Mouse (Mus musculus): ENCODE measurements around the gene Duox1.

The Duox1 gene

DNA sequence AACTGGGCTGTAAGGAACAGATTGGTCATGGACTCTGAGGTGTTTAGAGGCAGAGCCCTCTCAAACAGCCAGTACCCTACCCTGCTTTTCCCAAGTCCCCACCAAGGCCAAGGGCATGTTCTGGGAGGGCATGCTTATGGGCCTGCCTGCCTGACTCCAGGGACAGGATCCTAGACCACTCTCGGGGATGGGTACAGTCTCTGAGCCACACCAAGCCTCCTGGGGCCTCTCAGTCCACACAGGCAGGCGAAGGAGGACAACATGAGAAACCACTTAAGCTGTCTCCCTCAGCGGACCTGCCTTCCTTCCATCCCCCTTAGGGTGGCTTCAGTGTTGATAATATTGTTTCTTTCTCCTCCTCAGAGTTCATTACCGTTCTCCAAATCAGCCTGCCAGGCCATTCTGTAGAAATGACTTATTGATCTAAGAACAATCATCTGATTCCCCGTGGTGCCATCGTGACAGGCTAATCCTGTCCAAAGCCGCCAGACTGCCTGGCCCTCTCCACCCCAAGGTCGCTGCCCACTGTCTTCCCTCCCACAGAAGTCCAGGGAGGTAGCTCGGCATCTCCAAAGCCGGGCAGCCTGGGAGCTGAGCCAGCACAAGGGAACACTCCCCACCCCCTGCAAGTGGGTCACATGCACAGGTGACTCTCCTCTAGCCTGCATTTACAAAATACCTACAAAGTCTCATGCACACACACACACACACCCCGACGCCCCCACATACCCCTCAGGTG lies 38.9 kb downstream of the Duox1 start:
- no peak for DNase-seq (ENCODE audit: low read depth, low spot score)

DNA sequence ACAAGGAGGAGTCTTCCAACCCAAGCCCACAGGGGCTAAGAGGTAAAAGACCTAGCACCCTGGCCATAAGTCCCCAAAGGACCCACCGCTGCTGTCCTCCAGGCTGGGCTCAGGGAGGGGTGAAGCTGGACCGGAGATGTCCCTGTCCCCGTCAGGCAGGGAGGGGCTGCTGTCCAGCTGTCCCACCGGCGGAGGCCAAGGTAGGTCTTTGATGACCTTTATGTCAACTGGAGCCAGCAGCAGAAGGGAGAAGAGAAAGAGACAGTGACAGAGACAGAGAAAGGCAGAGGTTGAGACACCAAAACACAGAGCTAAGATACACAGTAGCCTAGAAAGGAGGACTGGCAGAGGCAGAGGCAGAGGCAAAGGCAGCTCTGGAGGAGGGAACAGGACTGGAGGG lies 39.9 kb downstream of the Duox1 start:
- DNase-seq (ENCODE audit: low read depth, low spot score) = no peak

DNA sequence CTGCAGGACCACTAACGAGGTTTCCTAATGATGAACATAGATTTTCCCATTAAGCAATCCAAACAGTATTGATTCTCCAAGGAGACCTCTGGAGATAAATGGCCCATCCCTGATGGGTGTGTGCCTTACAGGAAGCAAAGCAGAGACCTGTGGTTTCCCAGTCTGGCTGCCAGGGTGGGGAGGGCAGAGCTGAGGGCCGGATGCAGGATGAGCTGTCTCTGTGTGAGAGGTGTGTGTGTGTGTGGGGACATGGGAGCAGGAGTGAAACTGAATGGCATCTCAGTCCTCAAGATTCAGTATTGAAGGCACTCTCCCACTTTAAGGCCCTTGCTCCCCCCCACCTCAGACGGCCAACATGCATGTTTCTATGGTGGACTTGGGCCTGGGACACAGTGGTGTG lies 40.7 kb downstream of the Duox1 start:
- no peak for DNase-seq (ENCODE audit: low read depth, low spot score)

- DNase-seq (ENCODE audit: low read depth, low spot score) = no peak
Observed at GRCm38 (mm10) chr2:122360310-122360709, 44.8 kb downstream of the Duox1 start.

DNA sequence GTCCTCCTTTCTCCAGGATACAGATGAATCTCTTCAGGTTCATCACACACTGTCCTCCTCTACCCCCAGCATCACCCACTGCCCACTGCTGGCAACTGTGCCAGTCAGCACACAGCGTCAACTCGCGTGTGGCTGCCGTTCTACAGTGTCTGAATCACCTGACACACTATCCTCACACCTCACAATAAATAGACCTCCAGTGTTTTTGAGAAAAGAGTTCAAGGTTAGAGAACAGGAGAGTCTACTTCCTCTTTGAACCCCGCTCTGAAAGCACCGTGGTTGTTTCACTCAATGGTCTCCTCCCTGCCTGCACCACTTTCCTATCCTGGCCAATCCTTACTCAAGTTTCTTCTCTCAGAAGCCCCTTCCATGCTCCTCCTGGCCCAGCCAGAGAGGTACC lies 45.7 kb downstream of the Duox1 start:
- no peak for DNase-seq (ENCODE audit: low read depth, low spot score)

GRCm38 (mm10) chr2:122361868-122362621 lies 46.6 kb downstream of the Duox1 start:
- DNase-seq (ENCODE audit: low read depth, low spot score) = no peak

GRCm38 (mm10) chr2:122362622-122363523 lies 47.4 kb downstream of the Duox1 start:
- DNase-seq (ENCODE audit: low read depth, low spot score) = no peak

GRCm38 (mm10) chr2:122364352-122364944 lies 49.0 kb downstream of the Duox1 start:
- no peak for DNase-seq (ENCODE audit: low read depth, low spot score)

GRCm38 (mm10) chr2:122365244-122365866 lies 49.9 kb downstream of the Duox1 start:
- DNase-seq (ENCODE audit: low read depth, low spot score) = no peak

- DNase-seq (ENCODE audit: low read depth, low spot score) = no peak
Observed at GRCm38 (mm10) chr2:122366039-122366438, 50.6 kb downstream of the Duox1 start.

GRCm38 (mm10) chr2:122366706-122367105 lies 51.2 kb downstream of the Duox1 start:
- DNase-seq (ENCODE audit: low read depth, low spot score) = no peak

GRCm38 (mm10) chr2:122367181-122367580 lies 51.7 kb downstream of the Duox1 start:
- peak; percentile 59 for DNase-seq (ENCODE audit: low read depth, low spot score)

DNA sequence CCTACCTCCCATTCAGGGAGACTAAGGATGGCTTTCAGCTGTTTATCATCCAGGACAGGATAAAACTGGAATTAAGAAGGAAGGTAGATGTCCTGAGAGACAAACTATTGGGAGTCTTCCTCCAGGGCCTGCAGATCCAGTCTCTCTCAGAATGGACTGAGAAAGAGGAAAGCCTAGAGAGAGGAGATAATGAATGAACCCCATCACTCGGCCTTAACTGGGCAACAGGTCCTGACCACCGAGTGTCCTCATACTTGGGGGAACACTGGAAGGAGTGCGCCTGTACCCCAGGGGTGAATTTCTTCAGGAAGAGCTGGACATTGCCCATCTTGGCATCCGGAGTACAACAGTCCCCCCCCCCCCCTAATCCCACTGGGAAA lies 52.2 kb downstream of the Duox1 start:
- DNase-seq (ENCODE audit: low read depth, low spot score) = no peak

GRCm38 (mm10) chr2:122368081-122368971 lies 52.9 kb downstream of the Duox1 start:
- DNase-seq (ENCODE audit: low read depth, low spot score) = peak; percentile 41

DNA sequence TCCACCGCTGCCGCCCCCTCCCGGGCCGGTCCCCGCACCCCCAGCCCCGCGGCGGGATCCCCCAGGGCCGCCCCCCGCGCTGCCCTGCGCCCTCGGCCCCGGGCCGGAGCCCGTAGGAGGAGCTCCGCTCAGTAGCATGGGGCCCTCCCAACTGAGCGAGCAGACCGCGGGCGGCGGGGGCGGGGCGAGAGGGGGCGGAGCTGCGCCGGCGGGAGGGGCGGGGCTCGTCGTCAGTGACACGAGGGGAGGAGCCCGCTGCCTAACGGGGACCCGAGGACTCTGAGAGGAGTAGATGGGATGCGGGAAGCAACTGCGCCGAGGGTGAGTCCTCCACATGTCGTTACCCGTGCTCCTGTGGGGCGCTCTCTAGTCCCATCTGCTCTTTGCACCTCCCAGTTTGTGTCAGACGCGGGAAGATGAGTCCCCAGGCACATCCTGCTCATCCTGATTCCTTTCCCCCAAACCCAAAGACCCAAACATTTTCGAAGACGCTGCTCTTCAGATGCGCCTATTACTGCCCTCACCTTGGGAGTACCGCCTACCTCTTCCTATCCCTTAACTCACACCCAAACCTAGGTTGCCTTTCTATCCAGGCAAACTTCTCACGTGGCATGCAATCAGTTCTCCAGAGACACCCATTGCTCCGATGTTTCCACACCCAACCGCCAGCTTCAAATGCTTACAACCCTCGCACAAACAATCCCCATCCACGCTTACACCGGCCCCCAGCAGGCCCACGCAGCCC lies 53.7 kb downstream of the Duox1 start, which contains the start of gene Shf:
TSS of gene Shf (minus strand) at position 168 of the 745 bp plus-strand sequence.
- DNase-seq (ENCODE audit: low read depth, low spot score) = peak; percentile 84

- no peak for DNase-seq (ENCODE audit: low read depth, low spot score)
Observed at GRCm38 (mm10) chr2:122370101-122370750, 54.8 kb downstream of the Duox1 start.

DNA sequence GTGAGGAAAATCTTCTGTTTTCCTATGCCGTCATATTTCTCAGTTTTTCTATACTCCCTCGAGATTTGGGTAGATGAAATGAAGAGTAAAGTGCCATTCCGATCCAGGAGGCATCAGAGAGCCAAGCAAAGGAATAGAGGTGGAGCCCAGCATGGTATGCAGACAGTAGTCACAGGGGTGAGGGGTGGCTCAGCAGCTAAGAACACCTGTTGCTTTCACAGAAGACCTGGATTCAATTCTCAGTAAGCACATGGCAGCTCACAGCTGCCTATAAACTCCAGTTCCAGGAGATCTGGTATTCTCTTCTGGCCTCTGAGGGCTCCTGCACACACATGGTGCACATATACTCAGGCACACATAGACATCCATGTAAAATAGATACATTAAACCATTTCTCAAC lies 56.6 kb downstream of the Duox1 start:
- DNase-seq (ENCODE audit: low read depth, low spot score) = no peak

DNA sequence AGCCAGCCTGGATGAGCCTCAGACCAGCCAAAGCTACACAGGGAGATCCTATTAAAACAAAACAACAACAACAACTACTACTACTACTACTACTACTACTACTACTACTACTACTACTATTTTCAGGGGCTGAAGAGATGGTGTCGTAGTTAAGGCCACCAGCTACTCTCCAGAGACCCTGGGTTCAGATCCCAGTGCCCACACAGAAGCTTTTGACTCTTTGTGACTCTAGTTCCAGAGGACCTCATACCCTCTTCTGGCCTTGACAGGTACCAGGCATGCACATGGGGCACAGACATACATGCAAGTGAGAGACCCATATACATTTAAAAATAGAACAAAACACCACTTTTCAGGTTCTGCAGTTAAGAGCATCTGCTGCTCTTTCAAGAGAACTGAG lies 57.1 kb downstream of the Duox1 start:
- no peak for DNase-seq (ENCODE audit: low read depth, low spot score)

GRCm38 (mm10) chr2:122374012-122374411 lies 58.5 kb downstream of the Duox1 start:
- DNase-seq (ENCODE audit: low read depth, low spot score) = peak; percentile 41
